Mouse (Mus musculus): ENCODE results near the gene Adgre5.

DNA sequence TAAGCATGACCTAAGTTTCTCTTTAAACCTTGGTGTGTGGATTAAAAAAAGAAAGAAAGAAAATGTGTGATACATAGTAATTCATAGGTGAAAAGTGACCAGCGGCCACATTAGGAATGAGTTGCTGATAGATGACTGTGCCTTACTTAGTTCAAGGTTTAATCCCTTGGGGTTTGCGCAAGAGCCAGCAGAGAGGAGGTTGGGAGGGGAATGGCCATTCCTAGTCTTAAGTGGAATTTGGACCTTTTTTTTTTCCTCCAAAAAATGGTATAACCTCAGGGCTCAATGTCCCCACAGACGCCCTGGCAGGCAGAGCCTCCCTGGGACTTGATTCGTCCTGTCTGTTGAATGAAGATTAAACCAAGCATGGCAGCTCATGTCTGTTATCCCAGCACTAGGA lies 2.9 kb upstream of the Adgre5 start:
- TF ChIP-seq GATA1 (IDR thresholded peaks at IDR 0.05; ENCODE audit: low read length) (no peak), TAL1 (IDR thresholded peaks at IDR 0.05; ENCODE audit: low read length) (no peak)
